Mouse (Mus musculus) liver, adult 2 months (tissue): ENCODE measurements around the gene Pcnx. TPM values are rescaled to one million over a fixed set of nuclear protein-coding genes. Genes with fewer than 3 reads are reported as not detected.

ENCODE experiments used
- DNase-seq: peaks from one replicate; pipeline ENCODE4 v3.0.0-alpha.2; 2011; ENCODE audit warnings: low read depth, low spot score; ENCODE audit errors: extremely low read depth
- H3K27ac ChIP-seq: fragments of 200-500 bp; replicated peaks from 2 replicates; pipeline ENCODE4 v1.5.1; 2012; ENCODE audit warnings: low read depth, mild to moderate bottlenecking, control low read depth, inconsistent platforms, low read length; ENCODE audit not compliant: insufficient read depth
- H3K27me3 ChIP-seq: fragments of 200-500 bp; 2 replicates; pipeline ENCODE4 v1.6.1; 2012; ENCODE audit warnings: mild to moderate bottlenecking, moderate library complexity, low read length, inconsistent platforms; ENCODE audit not compliant: control insufficient read depth, insufficient read depth
- H3K36me3 ChIP-seq: fragments of 200-500 bp; 2 replicates; pipeline ENCODE4 v1.6.1; 2012; ENCODE audit warnings: low read length, inconsistent platforms; ENCODE audit not compliant: control insufficient read depth, insufficient read depth
- H3K4me1 ChIP-seq: fragments of 200-500 bp; 2 replicates; pipeline ENCODE4 v1.6.1; 2011; ENCODE audit warnings: low read length; ENCODE audit not compliant: control insufficient read depth, insufficient read depth
- H3K4me3 ChIP-seq: fragments of 200-500 bp; 2 replicates; pipeline ENCODE4 v1.5.1; 2011; ENCODE audit warnings: low read depth, mild to moderate bottlenecking, control low read depth, low read length, moderate library complexity; ENCODE audit not compliant: insufficient read depth
- H3K79me2 ChIP-seq: fragments of 200-500 bp; 2 replicates; pipeline ENCODE4 v1.6.1; 2012; ENCODE audit warnings: inconsistent platforms, mild to moderate bottlenecking, low read length, moderate library complexity; ENCODE audit not compliant: control insufficient read depth, insufficient read depth
- H3K9ac ChIP-seq: fragments of 200-500 bp; 2 replicates; pipeline ENCODE4 v1.6.1; 2012; ENCODE audit warnings: low read depth, mild to moderate bottlenecking, control low read depth, inconsistent platforms, low read length
- CTCF ChIP-seq: fragments of 200-500 bp; IDR thresholded peaks from 2 replicates; pipeline ENCODE4 v1.5.1; 2011; ENCODE audit warnings: low read depth, low read length, control low read depth
- POLR2A ChIP-seq: fragments of 200-500 bp; IDR thresholded peaks from 2 replicates; pipeline ENCODE4 v1.6.1; 2011; ENCODE audit warnings: low read length, control low read depth; ENCODE audit not compliant: insufficient read depth; ENCODE audit errors: extremely low read depth
- WGBS: fragments of 180-500 bp; shearing (Covaris S2); methylation state at CpG from one replicate; pipeline ENCODE4 v1.1.7; 2018; 5-methylcytosine and 5-hydroxymethylcytosine counted together
- polyA plus RNA-seq: library from polyadenylated mRNA; depleted of rRNA; stranded (reverse); fragments of >200 nt; gene quantifications from 2 replicates; pipeline ENCODE4 v1.2.3, GENCODE M21; 2012
- total RNA-seq: library from RNA; depleted of rRNA; stranded (reverse); fragments of >200 nt; gene quantifications from 2 replicates; pipeline ENCODE4 v1.2.3, GENCODE M21; 2014

Gene Pcnx
- total and polyA plus RNA-seq, 2 experiments: 10.6 to 14.5 TPM

DNA sequence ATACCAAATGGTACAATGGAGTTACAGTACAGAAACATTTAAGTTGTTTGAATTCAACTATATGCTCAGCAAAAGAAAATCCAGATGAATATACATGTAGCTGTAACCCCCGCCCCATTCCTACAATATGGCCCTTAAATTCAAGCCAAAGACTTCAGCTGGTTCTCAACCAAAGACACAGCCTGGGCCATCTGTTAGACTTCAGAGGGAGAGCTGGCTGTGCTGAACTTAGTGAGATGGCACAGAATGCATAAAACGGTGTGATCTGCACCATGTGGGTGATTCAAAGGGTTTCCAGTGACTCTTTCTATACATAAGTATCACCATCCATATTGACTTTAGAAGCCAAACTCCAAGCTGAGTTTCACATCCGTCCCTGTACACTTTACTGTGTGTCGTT, 39.1 kb upstream of the Pcnx start:
- H3K36me3 ChIP-seq: no peaks in the 10 kb centered on the region
- H3K4me1 ChIP-seq: no peaks in the 10 kb centered on the region
- WGBS: 91% methylated on average over 4 of the region's 4 CpGs
- no peak overlapping the region for H3K4me3 ChIP-seq
- TF ChIP-seq POLR2A (no peak), CTCF (no peak)
- H3K27ac ChIP-seq: no peak overlapping the region
- no peak for DNase-seq
- H3K79me2 ChIP-seq: no peaks in the 10 kb centered on the region
- no peak overlapping the region for H3K9ac ChIP-seq
- no peaks in the 10 kb centered on the region for H3K27me3 ChIP-seq

DNA sequence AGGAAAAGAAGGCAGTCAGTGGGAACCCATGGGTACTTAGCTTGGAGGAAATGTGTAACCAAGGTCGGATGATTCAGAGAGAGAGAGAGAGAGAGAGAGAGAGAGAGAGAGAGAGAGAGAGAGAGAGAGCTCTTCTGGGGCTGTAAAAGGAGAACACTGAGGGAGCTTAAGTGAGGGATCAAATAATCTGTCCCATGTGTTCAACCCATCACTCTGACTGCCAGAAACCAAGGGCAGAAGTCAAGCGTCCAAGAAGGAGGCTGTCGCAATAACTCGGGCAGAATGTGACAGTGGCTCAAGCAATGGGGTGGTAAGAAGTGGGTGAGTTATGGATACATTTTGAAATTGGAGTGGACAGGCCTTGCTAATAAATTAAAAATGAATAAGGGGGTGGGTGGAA, 37.6 kb upstream of the Pcnx start:
- Histone ChIP-seq H3K4me3 (no peak overlapping the region), H3K79me2 (no peaks in the 10 kb centered on the region), H3K27me3 (no peaks in the 10 kb centered on the region), H3K4me1 (no peaks in the 10 kb centered on the region), H3K27ac (no peak overlapping the region), H3K9ac (no peak overlapping the region), H3K36me3 (no peaks in the 10 kb centered on the region)
- 60% methylated on average over 4 of the region's 4 CpGs for WGBS
- no peak for TF ChIP-seq POLR2A
- no peak for TF ChIP-seq CTCF
- DNase-seq: no peak

DNA sequence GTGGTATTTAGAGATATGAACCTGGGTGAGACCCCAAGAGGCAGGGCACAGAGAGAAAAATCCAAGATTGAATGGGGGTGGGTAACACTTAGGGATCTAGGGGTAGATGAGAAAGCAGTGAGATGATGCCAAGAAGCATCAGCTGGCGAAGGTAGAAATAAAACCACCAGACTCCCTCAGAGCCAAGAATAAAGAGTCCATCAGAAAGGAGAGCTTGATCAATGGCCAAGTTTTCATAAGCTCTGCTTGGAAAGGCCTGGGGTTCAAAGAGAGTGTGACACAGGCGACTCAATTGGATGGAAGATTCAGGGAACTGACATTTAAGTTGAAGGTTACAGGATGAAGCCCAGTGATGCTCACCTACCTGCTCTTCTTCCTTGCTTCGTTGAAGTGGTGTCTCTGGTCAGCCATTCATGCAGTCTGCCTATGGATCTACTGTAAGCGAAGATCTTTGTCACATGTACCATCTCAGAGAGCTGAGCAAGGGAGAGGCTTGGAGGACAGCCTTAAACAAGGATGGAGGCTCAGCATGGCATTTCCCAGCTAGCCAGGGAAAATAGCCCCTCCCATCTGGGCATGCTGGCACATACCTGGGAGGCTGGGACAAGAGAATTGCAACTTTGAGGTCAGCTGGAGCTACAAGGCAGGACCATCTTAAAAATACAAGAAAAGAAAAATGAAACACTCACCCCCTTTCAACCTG, 36.9 kb upstream of the Pcnx start:
- H3K27me3 ChIP-seq: no peaks in the 10 kb centered on the region
- 82% methylated on average over 4 of the region's 4 CpGs for WGBS
- H3K27ac ChIP-seq: no peak overlapping the region
- no peak for DNase-seq
- no peaks in the 10 kb centered on the region for H3K4me1 ChIP-seq
- no peak overlapping the region for H3K9ac ChIP-seq
- H3K36me3 ChIP-seq: no peaks in the 10 kb centered on the region
- no peak overlapping the region for H3K4me3 ChIP-seq
- TF ChIP-seq CTCF: no peak
- no peak for TF ChIP-seq POLR2A
- no peaks in the 10 kb centered on the region for H3K79me2 ChIP-seq

DNA sequence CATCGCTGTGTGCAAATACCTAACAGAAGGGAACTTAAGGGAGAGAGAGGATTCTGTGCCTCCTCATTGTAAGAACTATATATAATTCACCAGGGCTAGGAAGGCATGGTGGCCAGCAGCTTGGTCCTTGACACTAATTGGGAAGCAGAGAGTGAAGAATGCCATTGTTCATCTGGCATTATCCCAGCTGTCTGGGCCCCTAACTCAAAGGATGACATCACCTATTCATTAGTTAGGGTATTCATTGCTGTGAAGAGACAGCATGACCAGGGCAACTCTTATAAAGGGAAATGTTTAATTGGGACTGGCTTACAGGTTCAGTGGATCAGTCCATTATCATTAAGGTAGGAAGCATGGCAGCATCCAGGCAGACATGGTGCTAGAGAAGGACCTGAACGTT, 31.5 kb upstream of the Pcnx start:
- Histone ChIP-seq H3K79me2 (no peaks in the 10 kb centered on the region), H3K27ac (no peak overlapping the region), H3K36me3 (no peaks in the 10 kb centered on the region), H3K4me3 (no peak overlapping the region), H3K9ac (no peak overlapping the region), H3K4me1 (no peaks in the 10 kb centered on the region), H3K27me3 (peaks cover 2% of the 10 kb centered on the region; the same call in 1 of the 2 replicates)
- no peak for DNase-seq
- TF ChIP-seq POLR2A: no peak
- TF ChIP-seq CTCF: no peak
- 94% methylated on average over 2 of the region's 2 CpGs for whole genome bisulfite sequencing

DNA sequence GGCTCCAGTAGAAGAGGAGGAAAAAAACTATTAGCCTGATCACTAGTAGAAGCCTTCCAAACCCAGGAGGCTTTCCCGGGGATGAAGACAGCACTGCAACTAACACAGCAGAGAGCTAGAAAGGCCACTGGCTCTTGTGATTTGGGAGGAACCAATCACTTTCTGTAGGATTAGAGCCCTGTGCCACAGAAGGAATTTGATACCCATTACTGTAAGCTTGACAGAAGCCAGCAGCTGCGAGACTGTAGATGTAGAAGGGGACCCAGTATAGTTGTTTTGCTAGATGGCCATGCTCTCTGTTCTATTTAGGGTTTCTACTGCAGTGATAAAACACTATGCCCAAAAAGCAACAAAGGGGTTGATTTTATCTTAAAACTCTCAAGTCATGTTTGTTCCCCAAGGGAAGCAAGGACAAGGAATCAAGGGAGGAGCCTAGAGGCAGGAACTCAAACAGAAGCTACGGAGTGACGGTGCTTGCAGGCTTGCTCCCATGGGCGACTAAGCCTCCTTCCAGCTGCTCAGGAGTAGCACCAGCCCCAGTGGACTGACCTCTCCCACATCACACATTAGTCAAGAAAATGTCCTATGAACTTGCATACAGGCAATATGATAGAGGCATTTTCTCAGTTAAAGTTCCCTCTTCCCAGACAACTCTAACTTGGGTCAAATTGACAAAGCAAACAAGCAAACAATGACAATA, 27.6 kb upstream of the Pcnx start:
- WGBS: 72% methylated on average over 5 of the region's 5 CpGs
- Histone ChIP-seq H3K27ac (no peak overlapping the region), H3K4me3 (no peak overlapping the region), H3K79me2 (no peaks in the 10 kb centered on the region), H3K27me3 (peaks cover 2% of the 10 kb centered on the region; the same call in 1 of the 2 replicates), H3K36me3 (no peaks in the 10 kb centered on the region), H3K9ac (no peak overlapping the region), H3K4me1 (no peaks in the 10 kb centered on the region)
- no peak for DNase-seq
- TF ChIP-seq CTCF (no peak), POLR2A (no peak)

DNA sequence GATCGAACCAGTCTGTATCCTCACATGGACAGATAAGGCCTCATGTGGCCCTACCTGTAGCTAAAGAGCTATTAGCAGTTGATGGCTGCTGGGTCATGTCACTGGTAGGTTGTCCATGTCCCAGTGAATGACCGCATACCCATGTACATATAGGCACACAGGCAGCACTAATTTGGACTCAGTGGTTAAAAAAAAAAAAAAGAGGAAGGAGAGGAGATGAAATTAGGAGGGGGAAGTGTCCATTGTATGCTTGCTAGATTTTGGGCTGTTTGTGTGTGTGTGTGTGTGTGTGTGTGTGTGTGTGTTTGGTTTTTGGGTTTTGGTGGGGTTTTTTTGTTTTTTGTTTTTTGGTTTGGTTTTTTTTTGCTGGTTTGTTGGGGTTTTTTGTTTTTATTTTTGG, 26.7 kb upstream of the Pcnx start:
- 92% methylated on average over 2 of the region's 2 CpGs for WGBS
- TF ChIP-seq CTCF: no peak
- TF ChIP-seq POLR2A: no peak
- H3K4me3 ChIP-seq: no peak overlapping the region
- H3K4me1 ChIP-seq: no peaks in the 10 kb centered on the region
- H3K27ac ChIP-seq: no peak overlapping the region
- H3K27me3 ChIP-seq: peaks cover 2% of the 10 kb centered on the region; the same call in 1 of the 2 replicates
- no peaks in the 10 kb centered on the region for H3K36me3 ChIP-seq
- no peak overlapping the region for H3K9ac ChIP-seq
- no peak for DNase-seq
- no peaks in the 10 kb centered on the region for H3K79me2 ChIP-seq
